Mouse (Mus musculus) NIH3T3 (cell line): ENCODE data around the gene Adam12.
"Not testable (repeated sequence)": the region's sequence is repeated elsewhere in the genome, so short reads cannot be mapped to it uniquely, and the experiment has no call there.

Source experiments
- DNase-seq: peaks from one replicate; pipeline ENCODE4 v3.0.0-alpha.2; 2012; ENCODE audit warnings: low read depth

Gene Adam12

GRCm38 (mm10) chr7:133933378-133933777 lies 298.6 kb downstream of the Adam12 start:
- DNase-seq, result peak; percentile 27

- DNase-seq, result no peak
These were observed 300.5 kb downstream of the Adam12 start for GRCm38 (mm10) chr7:133931481-133931880.

GRCm38 (mm10) chr7:133928981-133929380 lies 303.0 kb downstream of the Adam12 start:
- DNase-seq, result no peak

GRCm38 (mm10) chr7:133925771-133926170 lies 306.2 kb downstream of the Adam12 start:
- DNase-seq, result no peak

GRCm38 (mm10) chr7:133923994-133924393 lies 308.0 kb downstream of the Adam12 start:
- DNase-seq, result no peak

- no peak for DNase-seq
These were observed 310.7 kb downstream of the Adam12 start for GRCm38 (mm10) chr7:133921291-133921690.

- no peak for DNase-seq
These were observed 311.2 kb downstream of the Adam12 start for GRCm38 (mm10) chr7:133920724-133921123.

- DNase-seq, result peak; percentile 4
These were observed 312.0 kb downstream of the Adam12 start for GRCm38 (mm10) chr7:133919918-133920317.

GRCm38 (mm10) chr7:133919306-133919705 lies 312.6 kb downstream of the Adam12 start:
- DNase-seq, result no peak

GRCm38 (mm10) chr7:133916230-133916629 lies 315.7 kb downstream of the Adam12 start:
- DNase-seq, result no peak

- DNase-seq, result no peak
These were observed 320.1 kb downstream of the Adam12 start for GRCm38 (mm10) chr7:133911881-133912280.

GRCm38 (mm10) chr7:133909833-133910375 lies 322.0 kb downstream of the Adam12 start:
- DNase-seq, result no peak

GRCm38 (mm10) chr7:133908966-133909365 lies 323.0 kb downstream of the Adam12 start:
- DNase-seq, result no peak

- DNase-seq, result no peak
These were observed 332.6 kb downstream of the Adam12 start for GRCm38 (mm10) chr7:133899391-133899790.

GRCm38 (mm10) chr7:133891796-133892195 lies 340.1 kb downstream of the Adam12 start:
- DNase-seq, result no peak

- no peak for DNase-seq
These were observed 340.6 kb downstream of the Adam12 start for GRCm38 (mm10) chr7:133891298-133891697.

GRCm38 (mm10) chr7:133889986-133890385 lies 342.0 kb downstream of the Adam12 start:
- no peak for DNase-seq

GRCm38 (mm10) chr7:133888926-133889920 lies 342.7 kb downstream of the Adam12 start:
- DNase-seq, result peak; percentile 12

GRCm38 (mm10) chr7:133884759-133885431 lies 347.1 kb downstream of the Adam12 start:
- DNase-seq, result not testable (repeated sequence)

GRCm38 (mm10) chr7:133879761-133880160 lies 352.2 kb downstream of the Adam12 start:
- no peak for DNase-seq

- no peak for DNase-seq
These were observed 355.2 kb downstream of the Adam12 start for GRCm38 (mm10) chr7:133876646-133877342.

GRCm38 (mm10) chr7:133876139-133876538 lies 355.8 kb downstream of the Adam12 start:
- no peak for DNase-seq
